Mouse (Mus musculus) liver, embryonic 14.5 days (tissue): ENCODE data around the gene Bcas3.

Experiments used
- CTCF ChIP-seq: IDR thresholded peaks from 2 replicates; pipeline ENCODE4 v1.5.1; 2016; ENCODE audit warnings: antibody characterized with exemption, low read depth, control low read depth
- EP300 ChIP-seq: IDR thresholded peaks from 2 replicates; pipeline ENCODE4 v1.6.1; 2016; ENCODE audit warnings: antibody characterized with exemption, low read depth

- TF ChIP-seq CTCF (no peak), EP300 (no peak)
These were observed 202.8 kb downstream of the Bcas3 start for GRCm38 (mm10) chr11:85555721-85556120.
